Mouse (Mus musculus): ENCODE measurements around the gene Cnga3.

Cnga3 gene

DNA sequence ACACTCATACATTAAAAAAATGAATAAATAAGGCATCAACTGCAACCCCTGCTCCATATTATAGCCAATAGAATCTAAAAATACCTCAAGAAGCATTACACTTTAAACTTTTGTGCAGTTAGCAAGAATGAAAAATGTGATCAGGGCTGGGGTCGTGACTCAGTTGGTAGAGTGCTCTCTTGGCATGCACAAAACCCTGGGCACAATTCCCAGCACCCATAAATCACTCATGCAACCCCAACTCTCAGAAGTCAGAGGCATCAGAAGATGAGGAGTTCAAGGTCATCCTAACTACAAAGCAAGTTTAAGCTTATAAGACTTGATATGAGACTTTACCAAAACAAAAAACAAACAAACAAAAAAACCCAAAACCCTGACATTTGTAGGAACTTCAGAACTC, 73.5 kb downstream of the Cnga3 start:
- DNase-seq, result no peak

DNA sequence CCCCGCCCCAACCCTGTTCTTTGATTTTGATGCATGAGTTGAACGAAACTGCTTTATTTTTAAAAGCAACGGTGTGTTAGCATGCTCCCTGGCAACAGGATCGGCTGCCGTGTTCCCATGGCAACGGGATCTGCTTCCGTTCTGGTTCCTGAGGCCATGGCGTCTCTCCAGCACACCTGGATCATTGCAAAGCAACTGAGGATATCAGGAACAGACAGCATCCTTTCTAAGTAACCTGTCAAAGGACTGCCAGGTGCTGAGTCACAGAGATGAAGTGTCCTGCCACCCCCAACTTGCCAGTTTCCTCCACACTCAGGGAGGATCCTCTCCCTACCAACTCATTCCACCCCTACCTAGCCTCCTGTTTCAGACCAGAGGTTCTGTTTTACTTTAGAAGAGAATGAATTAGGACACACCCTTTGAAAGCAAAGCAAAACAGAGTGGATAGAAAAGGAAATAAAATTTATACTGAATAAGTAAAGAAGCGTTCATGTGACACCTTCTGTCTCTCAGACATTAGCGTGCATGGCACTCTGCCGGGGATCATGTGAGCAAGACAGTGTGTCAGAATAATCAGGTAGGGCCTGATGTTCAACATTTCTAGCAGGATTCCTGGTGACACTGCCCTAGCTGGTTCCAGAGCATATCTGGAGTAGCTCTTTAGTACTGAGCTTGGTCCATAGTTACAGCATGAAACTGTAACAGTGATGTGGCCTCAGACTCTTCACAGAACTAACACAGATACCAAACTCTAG, 74.1 kb downstream of the Cnga3 start:
- DNase-seq, result no peak

DNA sequence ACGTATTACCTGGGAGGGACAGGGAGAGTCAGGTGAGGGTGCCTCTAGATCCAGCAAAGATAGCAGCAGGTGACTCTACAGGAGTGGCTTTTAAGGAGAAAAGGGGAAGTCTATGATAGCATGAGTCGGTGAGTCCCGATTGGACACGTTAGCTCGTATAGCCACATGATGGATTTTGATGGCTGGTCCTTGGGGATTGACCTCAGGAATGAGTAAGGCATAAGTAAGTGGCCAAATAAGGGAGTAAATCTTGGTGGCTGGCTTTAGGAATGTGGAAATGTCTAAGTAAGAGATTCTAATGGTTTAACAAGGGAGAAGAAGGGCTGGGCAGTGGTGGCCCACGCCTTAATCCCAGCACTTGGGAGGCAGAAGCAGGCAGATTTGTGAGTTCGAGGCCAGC, 74.7 kb downstream of the Cnga3 start:
- DNase-seq, result no peak

- DNase-seq, result no peak
Measured at GRCm38 (mm10) chr1:37296414-37296813, 82.2 kb downstream of the Cnga3 start.

DNA sequence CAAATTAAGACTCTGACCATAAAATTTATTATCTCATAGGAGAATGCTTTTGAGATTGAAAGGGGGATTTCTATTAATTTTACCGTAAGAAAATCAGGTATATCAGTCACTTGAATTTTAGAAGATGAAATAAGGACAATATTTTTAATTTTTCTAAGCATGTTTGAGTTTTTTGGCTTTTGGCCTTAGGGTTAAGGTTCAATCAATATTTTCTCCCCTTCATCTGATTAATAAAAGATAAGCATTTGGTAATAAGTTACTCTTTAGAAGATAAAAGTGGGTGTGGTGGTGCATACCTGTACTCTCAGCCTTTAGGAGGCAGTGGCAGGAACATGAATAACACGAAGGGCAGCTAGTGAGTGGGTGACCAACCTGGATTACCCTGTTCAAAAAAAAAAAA, 84.7 kb downstream of the Cnga3 start:
- no peak for DNase-seq

- DNase-seq, result peak; percentile 97 to 98
Measured at GRCm38 (mm10) chr1:37299540-37300491, 85.6 kb downstream of the Cnga3 start, which contains the start of gene Inpp4a. Inpp4a (plus strand) TSS chr1:37299865.

GRCm38 (mm10) chr1:37300650-37301049, 86.4 kb downstream of the Cnga3 start:
- DNase-seq, result peak; percentile 38 to 43

GRCm38 (mm10) chr1:37302801-37303200, 88.6 kb downstream of the Cnga3 start:
- no peak for DNase-seq

DNA sequence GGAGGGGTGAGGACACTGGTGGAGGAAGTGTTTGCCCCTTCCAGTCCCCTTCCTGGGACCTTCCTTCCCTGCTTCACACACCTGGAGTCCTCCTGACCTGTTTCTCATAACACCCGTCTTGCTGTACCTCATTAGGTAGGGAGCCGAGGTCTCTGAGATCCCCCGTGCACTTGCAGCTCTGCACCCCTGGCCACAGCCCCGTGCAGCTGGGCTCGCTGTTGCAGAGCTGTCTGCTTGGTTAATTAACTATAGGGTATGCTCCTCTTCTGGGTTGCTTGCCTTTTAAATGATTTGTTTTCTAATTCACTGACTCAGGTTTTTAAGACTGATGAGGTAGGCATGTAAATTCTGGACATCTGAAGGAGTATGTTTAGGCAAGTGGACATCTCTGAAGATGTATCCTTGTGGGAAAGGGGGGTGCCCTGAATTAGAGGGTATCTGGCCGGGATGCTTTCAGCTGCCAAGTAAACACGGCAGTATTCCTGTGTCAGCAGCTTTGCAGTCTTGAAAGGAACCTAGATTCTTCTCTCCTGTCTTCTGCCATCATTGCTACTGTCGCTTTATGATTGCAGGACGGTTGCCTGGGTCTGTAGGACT, 91.6 kb downstream of the Cnga3 start:
- DNase-seq, result no peak

DNA sequence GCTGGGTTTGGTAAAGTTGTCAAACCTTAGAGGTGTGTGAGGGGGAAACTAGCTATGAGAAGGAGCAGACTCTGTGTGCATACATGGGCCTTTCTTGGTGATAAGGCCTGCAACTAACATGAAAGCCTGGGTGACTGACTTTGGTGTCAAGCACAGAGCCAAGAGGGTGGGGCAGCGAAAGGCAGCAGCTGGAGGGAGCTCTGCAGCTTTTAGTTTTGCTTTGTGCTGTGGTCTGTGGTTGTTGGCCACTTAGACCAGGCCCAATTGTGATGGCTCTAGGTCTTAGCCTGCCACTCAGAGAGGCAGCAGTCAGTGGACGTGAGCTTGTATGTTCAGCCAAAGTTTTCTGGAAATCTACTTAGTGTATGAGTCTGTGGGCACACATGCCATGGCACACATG, 93.4 kb downstream of the Cnga3 start:
- peak in 1 of 2 experiments; percentile 31 for DNase-seq

DNA sequence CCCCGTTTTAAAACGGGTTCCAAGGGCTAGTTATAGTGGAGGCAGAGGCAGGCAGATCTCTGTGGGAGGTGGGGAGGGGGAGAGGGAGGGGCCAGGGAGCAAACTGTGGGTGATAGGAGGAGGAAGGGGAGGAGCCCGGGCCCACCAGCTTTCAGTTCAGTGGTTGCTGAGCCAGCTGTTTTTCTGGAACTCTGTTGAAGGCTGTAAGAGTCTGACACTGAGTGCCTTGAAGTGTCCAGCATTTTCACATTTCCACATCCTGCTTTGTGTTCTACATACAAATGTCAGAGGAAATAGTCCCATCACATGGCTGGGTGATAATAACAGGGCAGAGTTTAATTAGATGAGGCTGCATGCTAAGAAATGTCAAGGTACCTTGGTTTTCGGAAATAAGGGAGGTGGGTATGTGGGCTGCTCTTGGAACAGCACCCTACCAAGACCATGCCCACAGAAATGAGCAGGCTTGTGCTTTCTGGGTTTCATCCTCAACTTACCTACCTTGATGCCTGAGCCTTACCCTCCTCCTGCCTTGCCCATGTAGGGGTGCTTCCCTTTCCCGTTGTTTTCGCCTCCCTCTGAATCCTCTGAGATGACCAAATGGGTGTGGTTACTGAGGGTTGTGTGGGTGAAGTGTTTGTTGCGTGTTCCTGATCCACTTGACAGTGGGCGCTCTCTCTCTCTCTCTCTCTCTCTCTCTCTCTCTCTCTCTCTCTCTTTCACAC, 93.9 kb downstream of the Cnga3 start:
- DNase-seq, result peak in 1 of 2 experiments; percentile 25

DNA sequence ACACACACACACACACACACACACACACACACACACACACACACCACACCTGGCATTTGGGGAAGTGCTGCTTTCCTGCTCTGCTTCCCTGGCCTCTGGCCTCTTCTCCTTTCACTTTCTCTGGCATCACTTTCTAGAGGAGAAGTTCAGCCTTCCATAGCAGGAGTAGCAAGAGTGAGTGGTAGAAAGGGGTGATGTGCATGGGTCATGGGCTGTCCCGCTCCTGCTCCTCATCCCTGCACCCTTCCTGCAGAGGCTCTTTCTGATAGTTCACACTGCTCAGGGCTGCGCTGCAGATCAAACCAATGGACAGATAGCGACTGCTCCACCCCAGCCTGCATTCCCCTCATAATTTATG, 94.5 kb downstream of the Cnga3 start:
- DNase-seq, result peak; percentile 58 to 61

DNA sequence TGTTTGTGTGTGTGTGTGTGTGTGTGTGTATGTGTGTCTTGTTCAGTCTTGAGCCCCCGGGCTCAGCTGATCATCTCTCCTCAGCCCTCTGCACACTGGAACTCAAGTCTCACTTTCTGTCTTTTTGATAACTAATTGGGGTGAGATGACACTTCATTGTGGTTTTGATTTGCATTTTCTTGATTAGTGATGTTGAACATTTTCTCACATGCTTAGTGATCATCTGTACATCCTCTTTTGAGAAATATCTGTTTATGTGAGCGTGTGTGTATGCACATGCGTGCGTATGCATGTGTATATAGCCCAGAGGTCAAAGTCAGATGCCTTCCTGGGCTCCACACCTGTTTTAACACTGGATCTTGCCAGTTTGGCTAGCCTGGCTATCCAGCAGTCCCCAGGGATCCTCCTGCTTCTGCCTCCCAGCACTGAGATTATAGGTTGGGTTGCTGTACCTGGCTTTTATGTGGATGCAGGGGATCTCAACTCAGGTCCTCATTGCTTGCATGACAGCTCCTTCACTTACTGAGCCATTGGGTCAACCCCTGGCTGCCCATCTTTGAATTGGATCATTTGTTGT, 95.8 kb downstream of the Cnga3 start:
- peak; percentile 64 to 68 for DNase-seq

Measured in B cell, adult 2 months (primary cell).